Mouse (Mus musculus) MEL-GATA-1-ER (cell line): ENCODE data around the gene Mtap.

Experiments used
- DNase-seq: peaks from one replicate; pipeline ENCODE4 v3.0.0-alpha.2; 2012; ENCODE audit warnings: low read depth; ENCODE audit errors: extremely low read depth

The Mtap gene

GRCm38 (mm10) chr4:89137542-89138360, 829 bp downstream of the Mtap start:
- DNase-seq: peak; percentile 52

- no peak for DNase-seq
Measured at GRCm38 (mm10) chr4:89138361-89138651, 1.4 kb downstream of the Mtap start.

- DNase-seq: no peak
Measured at GRCm38 (mm10) chr4:89140832-89141231, 3.9 kb downstream of the Mtap start.

- DNase-seq: no peak
Measured at GRCm38 (mm10) chr4:89145409-89145808, 8.5 kb downstream of the Mtap start.

- no peak for DNase-seq
Measured at GRCm38 (mm10) chr4:89146291-89146690, 9.4 kb downstream of the Mtap start.

- no peak for DNase-seq
Measured at GRCm38 (mm10) chr4:89149261-89149660, 12.3 kb downstream of the Mtap start.

GRCm38 (mm10) chr4:89161389-89161788, 24.5 kb downstream of the Mtap start:
- no peak for DNase-seq

- no peak for DNase-seq
Measured at GRCm38 (mm10) chr4:89162496-89162895, 25.6 kb downstream of the Mtap start.

- no peak for DNase-seq
Measured at GRCm38 (mm10) chr4:89163613-89164012, 26.7 kb downstream of the Mtap start.

- peak; percentile 64 for DNase-seq
Measured at GRCm38 (mm10) chr4:89164681-89165080, 27.8 kb downstream of the Mtap start.

GRCm38 (mm10) chr4:89168877-89169276, 32.0 kb downstream of the Mtap start:
- no peak for DNase-seq

GRCm38 (mm10) chr4:89169739-89170138, 32.8 kb downstream of the Mtap start:
- no peak for DNase-seq

- no peak for DNase-seq
Measured at GRCm38 (mm10) chr4:89170931-89171330, 34.0 kb downstream of the Mtap start.

GRCm38 (mm10) chr4:89172873-89173605, 36.1 kb downstream of the Mtap start:
- DNase-seq: no peak

GRCm38 (mm10) chr4:89177514-89178307, 40.8 kb downstream of the Mtap start:
- DNase-seq: no peak

- DNase-seq: no peak
Measured at GRCm38 (mm10) chr4:89180121-89180520, 43.2 kb downstream of the Mtap start.

GRCm38 (mm10) chr4:89181656-89182055, 44.7 kb downstream of the Mtap start:
- DNase-seq: no peak

GRCm38 (mm10) chr4:89182486-89182885, 45.6 kb downstream of the Mtap start:
- DNase-seq: no peak

GRCm38 (mm10) chr4:89195481-89195880, 58.6 kb downstream of the Mtap start:
- DNase-seq: no peak

- DNase-seq: no peak
Measured at GRCm38 (mm10) chr4:89197128-89197527, 60.2 kb downstream of the Mtap start.

GRCm38 (mm10) chr4:89200806-89201205, 63.9 kb downstream of the Mtap start:
- DNase-seq: no peak

GRCm38 (mm10) chr4:89209310-89209709, 72.4 kb downstream of the Mtap start:
- DNase-seq: no peak
